Comparison of ENCODE assay signal across 8 mouse cellular contexts in the genomic region with DNA sequence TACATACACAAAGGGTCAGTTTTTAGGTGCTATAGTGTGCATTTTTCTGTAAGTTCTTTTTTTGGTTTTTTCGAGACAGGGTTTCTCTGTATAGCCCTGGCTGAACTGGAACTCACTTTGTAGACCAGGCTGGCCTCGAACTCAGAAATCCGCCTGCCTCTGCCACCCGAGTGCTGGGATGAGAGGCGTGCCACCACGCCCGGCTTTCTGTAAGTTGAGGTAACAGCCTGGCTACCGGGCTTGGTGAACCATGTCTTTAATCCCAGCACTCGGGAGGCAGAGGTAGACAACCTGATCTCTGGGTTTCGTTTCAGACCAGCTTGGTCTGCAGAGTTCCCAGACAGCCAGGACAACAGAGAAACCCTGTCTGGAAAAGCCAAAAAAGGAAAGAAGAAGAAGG. TPM values are rescaled to one million over a fixed set of nuclear protein-coding genes. Genes with fewer than 3 reads are reported as not detected.
DNase-seq lines count a peak whose midpoint lies in the region; ATAC-seq and TF ChIP-seq lines count a peak whose summit lies in the region.
"Not testable (repeated sequence)": the region's sequence is repeated elsewhere in the genome, so short reads cannot be mapped to it uniquely, and the experiment has no call there.

No protein-coding gene starts in this region.

- not testable (repeated sequence) for ATAC-seq in forebrain, embryonic 14.5 days; heart, postnatal 0 days (ENCODE audit: insufficient read depth, low read depth); kidney, embryonic 14.5 days (ENCODE audit: low FRiP score, low TSS enrichment); stomach, postnatal 0 days (ENCODE audit: low FRiP score, low TSS enrichment)

- WGBS in forebrain, embryonic 14.5 days = 84% methylated on average over 10 of the region's 10 CpGs
- 70% methylated on average over 10 of the region's 10 CpGs for WGBS in heart, postnatal 0 days
- 66% methylated on average over 10 of the region's 10 CpGs for WGBS in kidney, embryonic 14.5 days
- 68% methylated on average over 10 of the region's 10 CpGs for WGBS in stomach, postnatal 0 days

- not testable (repeated sequence) for TF ChIP-seq CTCF in E14TG2a.4 (conservative IDR thresholded peaks at IDR 0.05; ENCODE audit: low read length); heart, postnatal 0 days (IDR thresholded peaks at IDR 0.05; ENCODE audit: low read depth); stomach, postnatal 0 days (IDR thresholded peaks at IDR 0.05; ENCODE audit: low read depth)

- not testable (repeated sequence) for H3K36me3 ChIP-seq in E14TG2a.4 (ENCODE audit: insufficient read depth, low read length); forebrain, embryonic 14.5 days (ENCODE audit: control insufficient read depth, insufficient read depth, low read length); heart, postnatal 0 days (replicated peaks; ENCODE audit: control insufficient read depth, insufficient read depth, low read length); kidney, embryonic 14.5 days (ENCODE audit: control insufficient read depth, insufficient read depth, low read length); megakaryocyte, embryonic 14.5 days (replicated peaks; ENCODE audit: low read length); stomach, postnatal 0 days (ENCODE audit: control insufficient read depth, insufficient read depth, low read length)

- H3K4me1 ChIP-seq in E14TG2a.4 (replicated peaks; ENCODE audit: low read depth, low read length) = peaks cover 57% of the 10 kb centered on the region
- H3K4me1 ChIP-seq in forebrain, embryonic 14.5 days (ENCODE audit: control insufficient read depth, insufficient read depth, low read length); stomach, postnatal 0 days (replicated peaks; ENCODE audit: control insufficient read depth, insufficient read depth): not testable (repeated sequence)
- peaks cover 21% of the 10 kb centered on the region for H3K4me1 ChIP-seq in heart, postnatal 0 days (ENCODE audit: control insufficient read depth, insufficient read depth)
- H3K4me1 ChIP-seq in kidney, embryonic 14.5 days (ENCODE audit: control insufficient read depth, insufficient read depth, low read length) = peaks cover 11% of the 10 kb centered on the region
- peaks cover 51% of the 10 kb centered on the region for H3K4me1 ChIP-seq in megakaryocyte, embryonic 14.5 days

- peak overlapping the region; percentile 96 for H3K4me3 ChIP-seq in E14TG2a.4 (replicated peaks; ENCODE audit: low read length)
- H3K4me3 ChIP-seq in forebrain, embryonic 14.5 days (ENCODE audit: low read depth, low read length); kidney, embryonic 14.5 days (ENCODE audit: low read length): not testable (repeated sequence)
- peak overlapping the region; percentile 96; the same call in 1 of the 2 replicates for H3K4me3 ChIP-seq in heart, postnatal 0 days (ENCODE audit: low read depth, low read length)
- H3K4me3 ChIP-seq in megakaryocyte, embryonic 14.5 days (replicated peaks) = peak overlapping the region; percentile 99
- H3K4me3 ChIP-seq in stomach, postnatal 0 days (ENCODE audit: low read depth, low read length) = peak overlapping the region; percentile 100; the same call in 1 of the 2 replicates

- H3K27me3 ChIP-seq in E14TG2a.4 (ENCODE audit: insufficient read depth, low read length); forebrain, embryonic 14.5 days (replicated peaks; ENCODE audit: control insufficient read depth, insufficient read depth, low read length); heart, postnatal 0 days (ENCODE audit: control insufficient read depth, insufficient read depth, low read length); kidney, embryonic 14.5 days (ENCODE audit: control insufficient read depth, insufficient read depth, low read length); megakaryocyte, embryonic 14.5 days (replicated peaks); stomach, postnatal 0 days (ENCODE audit: control insufficient read depth, insufficient read depth, low read length): not testable (repeated sequence)

- H3K9me3 ChIP-seq in E14TG2a.4 (ENCODE audit: low read length); forebrain, embryonic 14.5 days (replicated peaks; ENCODE audit: control insufficient read depth, low read length); heart, postnatal 0 days (replicated peaks; ENCODE audit: control insufficient read depth, low read length); kidney, embryonic 14.5 days (ENCODE audit: control insufficient read depth, low read length); megakaryocyte, embryonic 14.5 days; stomach, postnatal 0 days (ENCODE audit: control insufficient read depth, low read length): not testable (repeated sequence)

- peak overlapping the region; percentile 68 for H3K4me2 ChIP-seq in forebrain, embryonic 14.5 days (ENCODE audit: low read length)
- H3K4me2 ChIP-seq in heart, postnatal 0 days (ENCODE audit: low read depth, low read length) = peak overlapping the region; percentile 88
- peak overlapping the region; percentile 82 for H3K4me2 ChIP-seq in kidney, embryonic 14.5 days (replicated peaks; ENCODE audit: low read depth, low read length)
- H3K4me2 ChIP-seq in stomach, postnatal 0 days (replicated peaks; ENCODE audit: low read depth) = peak overlapping the region; percentile 53

- TF ChIP-seq EP300 in heart, postnatal 0 days (IDR thresholded peaks at IDR 0.05; ENCODE audit: low read depth); stomach, postnatal 0 days (optimal IDR thresholded peaks at IDR 0.05): not testable (repeated sequence)

- H3K27ac ChIP-seq in forebrain, embryonic 14.5 days (ENCODE audit: low read depth, low read length); kidney, embryonic 14.5 days (ENCODE audit: low read depth, low read length): not testable (repeated sequence)
- H3K27ac ChIP-seq in heart, postnatal 0 days (ENCODE audit: low read depth) = peak overlapping the region; percentile 100
- peak overlapping the region; percentile 35; the same call in 1 of the 2 replicates for H3K27ac ChIP-seq in stomach, postnatal 0 days (replicated peaks)

- DNase-seq in cerebellum, adult 9-11 months = peak; percentile 49
- DNase-seq in forebrain, embryonic 14.5 days (ENCODE audit: low spot score); heart, postnatal 0 days (ENCODE audit: low spot score); stomach, postnatal 0 days (ENCODE audit: low spot score): not testable (repeated sequence)
- DNase-seq in liver = peak; percentile 35

- not testable (repeated sequence) for H3K9ac ChIP-seq in forebrain, embryonic 14.5 days (ENCODE audit: low read length); heart, postnatal 0 days (replicated peaks; ENCODE audit: low read depth, low read length); kidney, embryonic 14.5 days (ENCODE audit: low read depth, low read length); stomach, postnatal 0 days (ENCODE audit: low read length)

RNA-seq across cellular contexts. Expression of gene Strn3, which starts 1.2 kb away (rescaled TPM):
- polyA plus RNA-seq in forebrain, embryonic 14.5 days (2014; fragmentation: Nextera tagmentation; extraction: Ambion mirVana) = 41.7 and 46.9 TPM in 2 replicates
- total RNA-seq in heart, postnatal 0 days (2014; rRNA removed; ENCODE audit: low replicate concordance) = 69.6 and 73.5 TPM in 2 replicates
- polyA plus RNA-seq in heart, postnatal 0 days (2015; fragmentation: Nextera tagmentation; extraction: Ambion mirVana) = 37.1 and 37.4 TPM in 2 replicates
- polyA plus RNA-seq in kidney, embryonic 14.5 days (2014; fragmentation: Nextera tagmentation; extraction: Ambion mirVana) = 53.6 and 60.7 TPM in 2 replicates
- 3.8 and 8.8 TPM in 2 replicates for polyA plus RNA-seq in megakaryocyte, embryonic 14.5 days (2012; ENCODE audit: insufficient read depth, low replicate concordance)
- 25.7 and 26.0 TPM in 2 replicates for polyA plus RNA-seq in stomach, postnatal 0 days (2015; fragmentation: Nextera tagmentation; extraction: Ambion mirVana)

RNA-seq across cellular contexts. Expression of gene Ap4s1, which starts 2.0 kb away (rescaled TPM):
- 44.3 and 51.6 TPM in 2 replicates for polyA plus RNA-seq in forebrain, embryonic 14.5 days (2014; fragmentation: Nextera tagmentation; extraction: Ambion mirVana)
- total RNA-seq in heart, postnatal 0 days (2014; rRNA removed; ENCODE audit: low replicate concordance) = 25.0 and 47.9 TPM in 2 replicates
- polyA plus RNA-seq in heart, postnatal 0 days (2015; fragmentation: Nextera tagmentation; extraction: Ambion mirVana) = 47.0 and 47.1 TPM in 2 replicates
- polyA plus RNA-seq in kidney, embryonic 14.5 days (2014; fragmentation: Nextera tagmentation; extraction: Ambion mirVana) = 37.8 and 44.8 TPM in 2 replicates
- polyA plus RNA-seq in megakaryocyte, embryonic 14.5 days (2012; ENCODE audit: insufficient read depth, low replicate concordance) = 27.7 and 51.5 TPM in 2 replicates
- 28.8 and 30.3 TPM in 2 replicates for polyA plus RNA-seq in stomach, postnatal 0 days (2015; fragmentation: Nextera tagmentation; extraction: Ambion mirVana)
